Mouse (Mus musculus): ENCODE data around the gene Ap1s3.

DNA sequence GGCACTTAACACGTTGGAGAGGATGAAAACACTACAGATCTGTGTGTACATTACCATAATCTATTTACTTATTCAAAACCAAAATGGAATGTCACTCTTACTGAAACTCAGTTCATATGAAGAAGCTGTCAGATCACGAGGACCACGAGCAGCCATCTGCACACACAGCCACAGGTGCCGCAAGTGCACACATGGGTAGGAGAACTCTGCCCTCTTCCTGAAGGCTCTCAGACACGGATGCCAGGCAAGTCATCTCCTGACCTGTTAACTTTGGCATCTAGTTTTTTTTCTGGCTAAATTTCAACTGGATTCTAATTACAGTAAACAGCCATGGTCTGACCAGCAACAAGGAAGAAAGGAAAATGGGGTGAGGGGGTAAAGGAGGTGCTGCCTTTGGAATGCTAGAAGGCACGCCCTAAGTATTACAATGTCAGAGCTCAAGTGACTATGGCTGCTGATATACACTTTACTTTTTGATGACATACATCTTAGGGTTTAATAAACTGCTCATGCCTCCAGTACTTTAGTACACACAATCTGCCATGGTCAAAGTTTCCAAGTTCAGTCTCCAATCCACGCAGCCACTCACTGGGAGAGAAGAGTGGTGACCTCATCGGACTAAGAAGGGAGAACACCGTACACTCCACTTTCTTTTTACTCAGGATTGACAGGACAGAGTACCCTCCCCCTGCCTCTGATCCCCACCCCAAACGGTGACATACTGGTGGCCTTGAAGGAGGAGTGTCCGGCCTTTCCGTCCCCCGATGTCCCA is 42.6 kb upstream of the Ap1s3 start:
- no peak for TF ChIP-seq CTCF (conservative IDR thresholded peaks at IDR 0.05; ENCODE audit: low read length)
- no peak for TF ChIP-seq POU5F1 (IDR thresholded peaks at IDR 0.05; ENCODE audit: borderline replicate concordance, low read length)
- no peak for TF ChIP-seq NANOG (IDR thresholded peaks at IDR 0.05; ENCODE audit: borderline replicate concordance, low read length)

Measured in E14TG2a.4 (cell line).